Mouse (Mus musculus): ENCODE measurements at regions not wholly inside any gene's neighbourhood (a gene's known extent, or its start where the extent isn't known, plus 50 kb on each side); places are given as distances from the start of the nearest gene placed in this dataset.
"Not testable (repeated sequence)": the region's sequence is repeated elsewhere in the genome, so short reads cannot be mapped to it uniquely, and the experiment has no call there.

DNA sequence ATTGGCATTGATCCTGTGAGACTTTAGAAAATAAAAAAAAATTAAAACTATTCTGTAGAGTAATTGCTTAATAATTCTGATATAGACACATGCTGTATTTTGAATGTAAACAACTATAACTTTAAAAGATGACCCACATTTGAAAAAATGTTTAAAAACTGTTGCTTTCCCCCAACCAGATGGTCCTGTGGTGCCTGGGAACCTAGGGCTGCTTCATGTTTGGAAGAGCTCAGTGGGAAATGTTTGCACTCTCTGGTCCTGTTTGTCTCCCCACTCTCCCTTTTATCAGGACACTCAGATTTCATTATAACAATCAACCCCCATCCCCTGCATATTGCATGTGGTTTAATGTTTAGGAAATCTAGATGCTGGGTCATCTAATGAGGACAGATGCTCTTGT, 119.4 kb upstream of the Fam84a start:
- H3K9ac ChIP-seq (ENCODE audit: low read depth, low read length), result no peak overlapping the region
- H3K4me1 ChIP-seq (ENCODE audit: control insufficient read depth, insufficient read depth, low read length), result no peaks in the 10 kb centered on the region
- no peaks in the 10 kb centered on the region for H3K9me3 ChIP-seq (ENCODE audit: control insufficient read depth, low read length)
- no peak overlapping the region for H3K4me3 ChIP-seq (ENCODE audit: low read length)
- no peak overlapping the region for H3K4me2 ChIP-seq (replicated peaks; ENCODE audit: low read depth, low read length)
- no peaks in the 10 kb centered on the region for H3K27me3 ChIP-seq (ENCODE audit: control insufficient read depth, insufficient read depth, low read length)
- ATAC-seq (ENCODE audit: low FRiP score, low TSS enrichment), result no peak
- no peaks in the 10 kb centered on the region for H3K36me3 ChIP-seq (ENCODE audit: control insufficient read depth, insufficient read depth, low read length)
- H3K27ac ChIP-seq (ENCODE audit: low read depth, low read length), result no peak overlapping the region

DNA sequence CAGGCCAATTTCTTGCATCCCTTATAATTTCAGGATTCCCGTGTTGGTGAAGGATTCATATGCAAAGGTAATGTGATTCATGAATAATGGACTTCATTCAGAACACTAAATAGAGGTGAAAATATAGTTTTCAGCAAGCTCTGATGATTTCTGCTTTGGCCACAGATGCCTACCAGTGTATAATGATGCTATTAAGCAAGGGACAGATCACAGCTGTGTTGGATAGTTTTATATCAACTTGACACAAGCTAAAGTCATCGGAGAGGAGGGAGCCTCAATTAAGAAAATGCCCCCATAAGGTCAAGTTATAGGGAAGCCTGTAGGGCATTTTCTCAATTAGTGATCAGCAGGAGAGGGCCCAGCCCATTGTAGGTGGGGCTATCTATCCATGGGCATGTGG, 109.2 kb upstream of the Fam84a start:
- no peak overlapping the region for H3K4me3 ChIP-seq (ENCODE audit: low read length)

DNA sequence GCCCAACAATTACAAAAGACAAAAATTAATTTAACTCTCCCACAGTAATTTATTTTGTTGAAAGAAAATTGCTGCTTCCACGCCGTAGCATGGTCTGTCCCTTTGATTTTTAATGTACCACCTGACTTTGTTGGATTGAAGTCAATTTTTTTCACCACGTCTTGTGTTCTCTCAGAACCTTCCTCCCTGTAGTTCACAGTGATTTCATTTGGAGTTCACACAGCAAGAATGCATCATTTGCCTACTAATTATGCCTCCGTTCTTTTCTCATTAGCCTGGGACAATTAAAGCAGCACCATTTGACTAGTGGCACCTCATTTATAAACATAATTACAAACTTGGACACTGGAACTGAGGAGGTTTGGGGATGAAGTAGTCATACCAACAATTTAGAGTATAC, 108.4 kb upstream of the Fam84a start:
- Histone ChIP-seq H3K27me3 (ENCODE audit: control insufficient read depth, insufficient read depth, low read length) (no peaks in the 10 kb centered on the region), H3K27ac (ENCODE audit: low read depth, low read length) (no peak overlapping the region), H3K4me3 (ENCODE audit: low read length) (no peak overlapping the region), H3K4me1 (ENCODE audit: control insufficient read depth, insufficient read depth, low read length) (no peaks in the 10 kb centered on the region), H3K9ac (ENCODE audit: low read depth, low read length) (no peak overlapping the region), H3K9me3 (ENCODE audit: control insufficient read depth, low read length) (no peaks in the 10 kb centered on the region), H3K4me2 (replicated peaks; ENCODE audit: low read depth, low read length) (no peak overlapping the region), H3K36me3 (ENCODE audit: control insufficient read depth, insufficient read depth, low read length) (no peaks in the 10 kb centered on the region)
- WGBS, result 78% methylated on average over 4 of the region's 4 CpGs
- no peak for ATAC-seq (ENCODE audit: low FRiP score, low TSS enrichment)

More for the DNA sequence above, 109.2 kb upstream of the Fam84a start:
- Histone ChIP-seq H3K4me2 (replicated peaks; ENCODE audit: low read depth, low read length) (no peak overlapping the region), H3K9me3 (ENCODE audit: control insufficient read depth, low read length) (no peaks in the 10 kb centered on the region), H3K27me3 (ENCODE audit: control insufficient read depth, insufficient read depth, low read length) (no peaks in the 10 kb centered on the region), H3K27ac (ENCODE audit: low read depth, low read length) (no peak overlapping the region), H3K9ac (ENCODE audit: low read depth, low read length) (no peak overlapping the region), H3K36me3 (ENCODE audit: control insufficient read depth, insufficient read depth, low read length) (no peaks in the 10 kb centered on the region), H3K4me1 (ENCODE audit: control insufficient read depth, insufficient read depth, low read length) (no peaks in the 10 kb centered on the region)
- ATAC-seq (ENCODE audit: low FRiP score, low TSS enrichment), result no peak
- WGBS, result 79% methylated on average over 2 of the region's 2 CpGs

DNA sequence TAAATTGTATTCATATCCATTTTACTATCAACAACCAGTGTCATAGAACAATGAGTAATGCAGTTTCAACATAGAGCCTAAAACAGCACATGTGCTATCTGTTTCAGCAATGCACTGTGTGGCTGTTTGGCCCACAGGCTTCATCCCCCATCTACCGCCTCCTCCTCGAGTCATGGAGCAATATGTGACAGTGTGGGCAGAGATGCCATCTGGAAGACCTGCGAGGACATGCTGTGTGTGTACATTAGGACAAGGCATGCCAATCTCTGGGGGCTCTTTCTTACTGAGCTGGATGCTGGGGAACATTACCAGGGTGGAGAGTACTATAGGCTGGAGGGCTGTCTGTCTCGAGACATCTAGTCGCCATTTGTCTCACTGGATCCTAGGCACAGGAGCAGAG, 101.5 kb upstream of the Fam84a start:
- Histone ChIP-seq H3K27me3 (ENCODE audit: control insufficient read depth, insufficient read depth, low read length) (no peaks in the 10 kb centered on the region), H3K4me2 (replicated peaks; ENCODE audit: low read depth, low read length) (no peak overlapping the region), H3K4me1 (ENCODE audit: control insufficient read depth, insufficient read depth, low read length) (no peaks in the 10 kb centered on the region), H3K27ac (ENCODE audit: low read depth, low read length) (no peak overlapping the region), H3K9me3 (ENCODE audit: control insufficient read depth, low read length) (no peaks in the 10 kb centered on the region), H3K36me3 (ENCODE audit: control insufficient read depth, insufficient read depth, low read length) (no peaks in the 10 kb centered on the region), H3K4me3 (ENCODE audit: low read length) (no peak overlapping the region), H3K9ac (ENCODE audit: low read depth, low read length) (no peak overlapping the region)
- 86% methylated on average over 5 of the region's 5 CpGs for WGBS
- ATAC-seq (ENCODE audit: low FRiP score, low TSS enrichment), result no peak

DNA sequence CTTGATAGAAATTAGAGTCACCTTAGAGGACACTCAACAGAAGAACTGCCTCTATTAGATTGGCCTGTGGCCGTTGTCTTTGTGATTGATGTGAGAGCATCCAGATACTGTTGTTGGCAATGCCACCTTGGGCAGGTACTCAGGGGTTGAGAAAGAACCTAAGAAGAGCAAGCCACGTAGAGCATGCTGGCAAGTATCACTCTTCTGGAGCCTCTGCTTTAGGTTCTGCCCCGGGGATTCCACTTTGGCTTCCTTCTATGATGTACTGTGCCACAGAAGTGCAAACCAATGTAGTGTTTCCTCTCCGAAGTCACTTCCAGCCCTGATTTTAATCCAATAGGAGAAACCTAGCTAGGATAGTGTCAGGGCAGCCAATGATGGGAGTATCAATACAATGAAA, 98.3 kb upstream of the Fam84a start:
- Histone ChIP-seq H3K27ac (ENCODE audit: low read depth, low read length) (no peak overlapping the region), H3K9ac (ENCODE audit: low read depth, low read length) (no peak overlapping the region), H3K4me2 (replicated peaks; ENCODE audit: low read depth, low read length) (no peak overlapping the region), H3K27me3 (ENCODE audit: control insufficient read depth, insufficient read depth, low read length) (no peaks in the 10 kb centered on the region), H3K4me3 (ENCODE audit: low read length) (no peak overlapping the region), H3K4me1 (ENCODE audit: control insufficient read depth, insufficient read depth, low read length) (no peaks in the 10 kb centered on the region), H3K36me3 (ENCODE audit: control insufficient read depth, insufficient read depth, low read length) (no peaks in the 10 kb centered on the region), H3K9me3 (ENCODE audit: control insufficient read depth, low read length) (no peaks in the 10 kb centered on the region)
- WGBS, result 87% methylated on average over 4 of the region's 4 CpGs
- no peak for ATAC-seq (ENCODE audit: low FRiP score, low TSS enrichment)

DNA sequence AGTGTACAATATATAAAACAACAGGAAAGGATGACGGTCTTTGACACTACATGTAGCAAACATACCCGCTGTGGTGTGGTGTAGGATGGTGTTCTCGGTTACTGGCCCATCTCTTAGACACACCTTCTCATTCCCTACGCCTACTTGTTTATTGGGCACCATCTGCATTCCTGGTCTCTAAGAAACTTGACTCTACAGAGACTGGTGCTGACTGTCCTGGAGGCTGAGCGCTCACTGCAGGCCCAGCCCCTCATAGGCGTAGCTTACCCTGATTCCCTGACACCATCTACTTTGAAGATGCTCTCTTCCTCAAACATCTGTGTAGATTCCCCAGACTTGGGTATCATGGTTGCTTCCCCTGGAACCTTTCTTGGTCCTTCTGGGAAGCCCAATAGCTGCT, 90.9 kb upstream of the Fam84a start:
- H3K4me1 ChIP-seq (ENCODE audit: control insufficient read depth, insufficient read depth, low read length); H3K9ac ChIP-seq (ENCODE audit: low read depth, low read length); H3K4me3 ChIP-seq (ENCODE audit: low read length); H3K36me3 ChIP-seq (ENCODE audit: control insufficient read depth, insufficient read depth, low read length); H3K9me3 ChIP-seq (ENCODE audit: control insufficient read depth, low read length); H3K27ac ChIP-seq (ENCODE audit: low read depth, low read length); ATAC-seq (ENCODE audit: low FRiP score, low TSS enrichment); H3K27me3 ChIP-seq (ENCODE audit: control insufficient read depth, insufficient read depth, low read length); H3K4me2 ChIP-seq (replicated peaks; ENCODE audit: low read depth, low read length): not testable (repeated sequence)
- 93% methylated on average over 4 of the region's 6 CpGs for WGBS

DNA sequence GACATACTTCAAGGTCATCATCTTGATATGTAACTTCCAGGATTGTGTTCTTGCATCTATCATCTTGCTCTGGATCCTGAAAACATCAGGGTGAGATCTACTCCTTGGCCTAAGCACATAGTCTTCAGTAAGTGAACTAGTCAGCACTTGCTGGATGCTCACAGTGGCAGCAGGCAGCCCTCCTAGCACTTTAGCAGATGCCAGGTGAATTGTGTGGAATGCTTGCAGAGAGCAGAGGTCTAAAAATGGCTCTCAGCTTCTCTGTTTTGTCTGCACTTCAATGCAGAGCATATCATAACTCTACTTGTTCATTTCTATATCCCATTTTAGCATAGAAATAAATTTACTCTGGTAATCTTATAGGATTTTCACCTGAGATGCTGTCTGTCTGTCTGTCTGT, 85.8 kb upstream of the Fam84a start:
- Histone ChIP-seq H3K4me3 (ENCODE audit: low read length) (no peak overlapping the region), H3K36me3 (ENCODE audit: control insufficient read depth, insufficient read depth, low read length) (no peaks in the 10 kb centered on the region), H3K9ac (ENCODE audit: low read depth, low read length) (no peak overlapping the region), H3K4me1 (ENCODE audit: control insufficient read depth, insufficient read depth, low read length) (no peaks in the 10 kb centered on the region), H3K9me3 (ENCODE audit: control insufficient read depth, low read length) (no peaks in the 10 kb centered on the region), H3K4me2 (replicated peaks; ENCODE audit: low read depth, low read length) (no peak overlapping the region), H3K27me3 (ENCODE audit: control insufficient read depth, insufficient read depth, low read length) (no peaks in the 10 kb centered on the region), H3K27ac (ENCODE audit: low read depth, low read length) (no peak overlapping the region)
- no peak for ATAC-seq (ENCODE audit: low FRiP score, low TSS enrichment)

DNA sequence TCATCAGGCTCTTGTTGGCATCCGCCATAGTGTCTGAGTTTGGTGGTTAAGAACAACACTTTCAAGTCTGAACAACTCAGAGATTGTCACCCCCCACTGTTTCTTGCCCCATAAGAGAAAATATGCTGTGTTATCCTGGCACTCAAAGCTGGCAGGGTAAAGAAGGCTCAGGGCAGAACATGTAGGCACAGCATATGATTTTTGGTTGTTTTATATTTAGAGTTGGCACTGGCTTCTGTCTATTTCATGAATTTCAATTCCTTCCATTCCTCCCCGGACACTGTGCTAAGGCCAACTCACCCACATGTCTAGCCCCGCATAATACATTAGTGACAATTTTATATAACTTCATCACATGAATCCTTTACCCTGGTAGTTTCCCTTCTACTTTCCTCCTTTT, 83.5 kb upstream of the Fam84a start:
- Histone ChIP-seq H3K9me3 (ENCODE audit: control insufficient read depth, low read length) (no peaks in the 10 kb centered on the region), H3K27me3 (ENCODE audit: control insufficient read depth, insufficient read depth, low read length) (no peaks in the 10 kb centered on the region), H3K36me3 (ENCODE audit: control insufficient read depth, insufficient read depth, low read length) (no peaks in the 10 kb centered on the region), H3K4me1 (ENCODE audit: control insufficient read depth, insufficient read depth, low read length) (no peaks in the 10 kb centered on the region), H3K4me2 (replicated peaks; ENCODE audit: low read depth, low read length) (no peak overlapping the region), H3K9ac (ENCODE audit: low read depth, low read length) (no peak overlapping the region), H3K27ac (ENCODE audit: low read depth, low read length) (no peak overlapping the region), H3K4me3 (ENCODE audit: low read length) (no peak overlapping the region)
- ATAC-seq (ENCODE audit: low FRiP score, low TSS enrichment), result no peak
- 93% methylated on average over 3 of the region's 3 CpGs for WGBS

DNA sequence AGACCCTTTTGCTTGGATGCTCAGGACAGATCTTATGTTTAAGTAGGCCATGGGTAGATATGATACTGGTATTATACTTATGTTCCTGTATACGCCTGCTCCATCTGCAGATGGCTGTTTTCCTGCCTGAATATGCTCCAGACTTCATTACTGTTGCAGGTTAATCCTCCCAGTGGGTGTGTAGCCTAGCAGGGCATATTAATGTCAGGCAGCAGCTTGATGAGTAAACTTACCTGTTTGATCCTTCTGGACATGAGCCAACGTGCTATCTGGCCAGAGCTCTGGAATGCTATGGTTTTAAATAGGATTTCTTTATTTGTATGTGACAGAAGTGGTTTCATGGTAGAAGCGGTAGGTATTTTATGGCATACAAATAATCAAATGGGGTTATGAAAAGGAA, 60.8 kb upstream of the Fam84a start:
- Histone ChIP-seq H3K9ac (ENCODE audit: low read depth, low read length) (no peak overlapping the region), H3K27ac (ENCODE audit: low read depth, low read length) (no peak overlapping the region), H3K4me1 (ENCODE audit: control insufficient read depth, insufficient read depth, low read length) (no peaks in the 10 kb centered on the region), H3K27me3 (ENCODE audit: control insufficient read depth, insufficient read depth, low read length) (no peaks in the 10 kb centered on the region), H3K4me2 (replicated peaks; ENCODE audit: low read depth, low read length) (no peak overlapping the region), H3K36me3 (ENCODE audit: control insufficient read depth, insufficient read depth, low read length) (no peaks in the 10 kb centered on the region), H3K4me3 (ENCODE audit: low read length) (no peak overlapping the region), H3K9me3 (ENCODE audit: control insufficient read depth, low read length) (no peaks in the 10 kb centered on the region)
- no peak for ATAC-seq (ENCODE audit: low FRiP score, low TSS enrichment)
- 79% methylated on average over 3 of the region's 3 CpGs for WGBS

DNA sequence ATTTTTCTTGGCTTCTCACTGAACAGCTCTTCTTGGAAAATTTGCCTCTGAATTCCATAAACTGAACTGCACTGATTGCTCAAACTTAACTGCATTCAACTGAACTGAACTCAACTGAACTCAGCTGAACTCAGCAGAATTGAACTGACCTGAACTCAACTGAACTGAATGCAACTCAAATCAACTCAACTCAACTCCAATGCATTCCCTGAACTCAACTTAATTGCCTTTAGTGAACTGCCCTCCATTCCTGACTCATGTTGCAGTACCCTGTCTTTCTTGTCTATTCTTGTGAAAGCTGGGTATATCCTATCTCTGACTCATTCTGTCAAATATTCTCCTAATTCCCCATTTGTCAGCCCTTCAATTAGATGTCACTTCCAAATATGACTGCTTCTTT, 58.0 kb upstream of the Fam84a start:
- H3K4me2 ChIP-seq (replicated peaks; ENCODE audit: low read depth, low read length), result no peak overlapping the region
- H3K9me3 ChIP-seq (ENCODE audit: control insufficient read depth, low read length), result no peaks in the 10 kb centered on the region
- no peaks in the 10 kb centered on the region for H3K36me3 ChIP-seq (ENCODE audit: control insufficient read depth, insufficient read depth, low read length)
- H3K27ac ChIP-seq (ENCODE audit: low read depth, low read length), result no peak overlapping the region
- no peak overlapping the region for H3K4me3 ChIP-seq (ENCODE audit: low read length)
- no peaks in the 10 kb centered on the region for H3K4me1 ChIP-seq (ENCODE audit: control insufficient read depth, insufficient read depth, low read length)
- no peak overlapping the region for H3K9ac ChIP-seq (ENCODE audit: low read depth, low read length)
- no peaks in the 10 kb centered on the region for H3K27me3 ChIP-seq (ENCODE audit: control insufficient read depth, insufficient read depth, low read length)
- ATAC-seq (ENCODE audit: low FRiP score, low TSS enrichment), result no peak

Measured in kidney, embryonic 14.5 days (tissue).